ENCODE assay signal across 7 mouse cellular contexts in genomic region chr8:69716403-69717231, GRCm38 (mm10). TPM values are rescaled to one million over a fixed set of nuclear protein-coding genes. Genes with fewer than 3 reads are reported as not detected.
A peak's percentile ranks its signal among the peaks of the same experiment; 100 is the strongest.
DNase-seq lines count a peak whose midpoint lies in the region; ATAC-seq lines count a peak whose summit lies in the region.

No protein-coding gene starts in this region.

- peak; percentile 99 for ATAC-seq in embryonic facial prominence, embryonic 12.5 days (ENCODE audit: insufficient number of reproducible peaks, insufficient read depth, low FRiP score, low TSS enrichment)
- peak; percentile 99 for ATAC-seq in limb, embryonic 11.5 days (ENCODE audit: insufficient number of reproducible peaks, low FRiP score, low TSS enrichment, low read depth)
- ATAC-seq in midbrain, embryonic 14.5 days (ENCODE audit: low FRiP score, low TSS enrichment), result peak; percentile 99

- H3K4me1 ChIP-seq in embryonic facial prominence, embryonic 12.5 days, result peaks cover 16% of the 10 kb centered on the region
- peaks cover 5% of the 10 kb centered on the region for H3K4me1 ChIP-seq in limb, embryonic 11.5 days (ENCODE audit: control insufficient read depth, insufficient read depth, low read length)
- H3K4me1 ChIP-seq in midbrain, embryonic 14.5 days (ENCODE audit: control insufficient read depth, insufficient read depth, low read length), result peaks cover 12% of the 10 kb centered on the region

- H3K27me3 ChIP-seq in embryonic facial prominence, embryonic 12.5 days, result no peaks in the 10 kb centered on the region
- no peaks in the 10 kb centered on the region for H3K27me3 ChIP-seq in limb, embryonic 11.5 days (ENCODE audit: control insufficient read depth, insufficient read depth, low read length)
- no peaks in the 10 kb centered on the region for H3K27me3 ChIP-seq in midbrain, embryonic 14.5 days (ENCODE audit: control insufficient read depth, insufficient read depth, low read length)

- H3K9me3 ChIP-seq in embryonic facial prominence, embryonic 12.5 days, result no peaks in the 10 kb centered on the region
- no peaks in the 10 kb centered on the region for H3K9me3 ChIP-seq in limb, embryonic 11.5 days (ENCODE audit: control insufficient read depth, low read length)
- H3K9me3 ChIP-seq in midbrain, embryonic 14.5 days (ENCODE audit: control insufficient read depth, low read length), result no peaks in the 10 kb centered on the region

- H3K9ac ChIP-seq in embryonic facial prominence, embryonic 12.5 days, result peak overlapping the region; percentile 95
- H3K9ac ChIP-seq in limb, embryonic 11.5 days (ENCODE audit: low read length), result peak overlapping the region; percentile 98
- H3K9ac ChIP-seq in midbrain, embryonic 14.5 days (replicated peaks; ENCODE audit: low read length), result peak overlapping the region; percentile 92

- H3K4me2 ChIP-seq in embryonic facial prominence, embryonic 12.5 days (replicated peaks), result peak overlapping the region; percentile 49
- peak overlapping the region; percentile 43; the same call in 1 of the 2 replicates for H3K4me2 ChIP-seq in limb, embryonic 11.5 days (ENCODE audit: low read depth, severe bottlenecking)
- H3K4me2 ChIP-seq in midbrain, embryonic 14.5 days (ENCODE audit: low read length), result peak overlapping the region; percentile 57

- DNase-seq in adrenal gland, postnatal 25 days, result peak; percentile 93
- peak; percentile 100 for DNase-seq in heart, adult 11 months
- DNase-seq in kidney, adult 18-20 months, result peak; percentile 92
- DNase-seq in limb, embryonic 11.5 days (ENCODE audit: low spot score), result peak; percentile 95
- DNase-seq in midbrain, embryonic 14.5 days, result peak; percentile 97
- peak; percentile 89 to 91 for DNase-seq in spleen, adult 18-20 months

- under 1% methylated on average over 49 of the region's 52 CpGs for WGBS in embryonic facial prominence, embryonic 12.5 days
- under 1% methylated on average over 48 of the region's 52 CpGs for WGBS in limb, embryonic 11.5 days
- WGBS in midbrain, embryonic 14.5 days, result under 1% methylated on average over 52 of the region's 52 CpGs

- H3K27ac ChIP-seq in embryonic facial prominence, embryonic 12.5 days, result peak overlapping the region; percentile 100
- peak overlapping the region; percentile 99 for H3K27ac ChIP-seq in limb, embryonic 11.5 days (replicated peaks; ENCODE audit: low read depth, low read length)
- H3K27ac ChIP-seq in midbrain, embryonic 14.5 days (replicated peaks; ENCODE audit: low read depth, low read length), result peak overlapping the region; percentile 99

- H3K36me3 ChIP-seq in embryonic facial prominence, embryonic 12.5 days, result peaks cover 13% of the 10 kb centered on the region
- H3K36me3 ChIP-seq in limb, embryonic 11.5 days (ENCODE audit: control insufficient read depth, insufficient read depth, low read length), result no peaks in the 10 kb centered on the region
- H3K36me3 ChIP-seq in midbrain, embryonic 14.5 days (ENCODE audit: control insufficient read depth, insufficient read depth, low read length), result peaks cover 10% of the 10 kb centered on the region; the same call in 1 of the 2 replicates

- peak overlapping the region; percentile 89 for H3K4me3 ChIP-seq in embryonic facial prominence, embryonic 12.5 days
- H3K4me3 ChIP-seq in limb, embryonic 11.5 days (ENCODE audit: low read depth, low read length), result peak overlapping the region; percentile 94
- H3K4me3 ChIP-seq in midbrain, embryonic 14.5 days (replicated peaks; ENCODE audit: low read depth, low read length), result peak overlapping the region; percentile 92

RNA-seq across cellular contexts. Expression of gene Zfp869, which starts 6.1 kb away (rescaled TPM):
- 21.9 and 24.9 TPM in 2 replicates for total RNA-seq in adrenal gland, postnatal 25 days (2021)
- 31.8 and 33.4 TPM in 2 replicates for polyA plus RNA-seq in embryonic facial prominence, embryonic 12.5 days (2016; fragmentation: Nextera tagmentation; extraction: Ambion mirVana)
- 36.5 and 37.0 TPM in 2 replicates for polyA plus RNA-seq in limb, embryonic 11.5 days (2014; fragmentation: Nextera tagmentation; extraction: Ambion mirVana)
- 23.4 and 31.7 TPM in 2 replicates for polyA plus RNA-seq in midbrain, embryonic 14.5 days (2014; fragmentation: Nextera tagmentation; extraction: Ambion mirVana)

RNA-seq across cellular contexts. Expression of gene Zfp963, which starts 33.2 kb away (rescaled TPM):
- 3.4 and 4.9 TPM in 2 replicates for total RNA-seq in adrenal gland, postnatal 25 days (2021)
- polyA plus RNA-seq in embryonic facial prominence, embryonic 12.5 days (2016; fragmentation: Nextera tagmentation; extraction: Ambion mirVana), result 5.8 and 6.8 TPM in 2 replicates
- 6.0 and 6.1 TPM in 2 replicates for polyA plus RNA-seq in limb, embryonic 11.5 days (2014; fragmentation: Nextera tagmentation; extraction: Ambion mirVana)
- polyA plus RNA-seq in midbrain, embryonic 14.5 days (2014; fragmentation: Nextera tagmentation; extraction: Ambion mirVana), result 9.6 and 10.6 TPM in 2 replicates

RNA-seq across cellular contexts. Expression of gene Gm20422, which starts 58.1 kb away (rescaled TPM):
- 3.3 TPM in 1 of 2 replicates, not detected in the other for total RNA-seq in adrenal gland, postnatal 25 days (2021)
- polyA plus RNA-seq in embryonic facial prominence, embryonic 12.5 days (2016; fragmentation: Nextera tagmentation; extraction: Ambion mirVana), result not detected in 2 replicates
- polyA plus RNA-seq in limb, embryonic 11.5 days (2014; fragmentation: Nextera tagmentation; extraction: Ambion mirVana), result 1.8 TPM in 1 of 2 replicates, not detected in the other
- polyA plus RNA-seq in midbrain, embryonic 14.5 days (2014; fragmentation: Nextera tagmentation; extraction: Ambion mirVana), result not detected in 2 replicates

Comparison
In these comparisons a context has a peak if more than half of its experiments do, and no peak if none do; other contexts are left out.
1. Peak in every context shown above with its lines: DNase-seq, ATAC-seq, H3K4me3 ChIP-seq and H3K27ac ChIP-seq.